Mouse (Mus musculus): Measurements from ENCODE around the gene Ppp1r18. TPM values are rescaled to one million over a fixed set of nuclear protein-coding genes. Genes with fewer than 3 reads are reported as not detected.

Ppp1r18 gene
- total RNA-seq, 4 experiments from 2014 or later: 35.4 to 47.9 (median 40.0) TPM

GRCm38 (mm10) chr17:35914975-35915374 lies 49.6 kb downstream of the Ppp1r18 start:
- DNase-seq: no peak

GRCm38 (mm10) chr17:35915538-35916296 lies 50.3 kb downstream of the Ppp1r18 start:
- DNase-seq: no peak

GRCm38 (mm10) chr17:35916297-35917142 lies 51.1 kb downstream of the Ppp1r18 start, which contains the start of the genes Mrps18b and Ppp1r10:
Gene Mrps18b (minus strand): TSS chr17:35916389.
Gene Ppp1r10 (plus strand): TSS chr17:35916434.
- DNase-seq: peak; percentile 100

- DNase-seq: no peak
These were observed 51.7 kb downstream of the Ppp1r18 start for GRCm38 (mm10) chr17:35917143-35917462.

- DNase-seq: no peak
These were observed 52.3 kb downstream of the Ppp1r18 start for GRCm38 (mm10) chr17:35917463-35918251.

GRCm38 (mm10) chr17:35918276-35919059 lies 53.1 kb downstream of the Ppp1r18 start:
- no peak for DNase-seq

GRCm38 (mm10) chr17:35919060-35919715 lies 53.8 kb downstream of the Ppp1r18 start:
- peak; percentile 96 for DNase-seq

- no peak for DNase-seq
These were observed 54.5 kb downstream of the Ppp1r18 start for GRCm38 (mm10) chr17:35919864-35920301.

- no peak for DNase-seq
These were observed 55.0 kb downstream of the Ppp1r18 start for GRCm38 (mm10) chr17:35920384-35920783.

- no peak for DNase-seq
These were observed 55.6 kb downstream of the Ppp1r18 start for GRCm38 (mm10) chr17:35920862-35921562.

GRCm38 (mm10) chr17:35921710-35922109 lies 56.3 kb downstream of the Ppp1r18 start:
- DNase-seq: no peak

- DNase-seq: no peak
These were observed 57.2 kb downstream of the Ppp1r18 start for GRCm38 (mm10) chr17:35922566-35922965.

- no peak for DNase-seq
These were observed 57.9 kb downstream of the Ppp1r18 start for GRCm38 (mm10) chr17:35923281-35923680.

Small RNAs within 50 kb of the gene (microRNA-seq; reads per million reads assigned to microRNA genes)
- 0 to 0.18 reads per million in 2 experiments for gene Gm28033
- gene Mir1894: 0 to 0.34 reads per million in 2 experiments

Other genes starting within 250 kb of the Ppp1r18 start
- gene Gm9573, start 239.0 kb upstream of the Ppp1r18 start, total RNA-seq (2022): not detected
- gene Mucl3, start 221.9 kb upstream of the Ppp1r18 start, total RNA-seq (2022): not detected
- 10 to 100 TPM; 30.9 to 60.3 (median 45.3) TPM for gene Vars2, start 198.0 kb upstream of the Ppp1r18 start, total RNA-seq (2022)
- gene Gtf2h4, start 191.9 kb upstream of the Ppp1r18 start, total RNA-seq (2022): 10 to 100 TPM; 23.5 to 30.6 (median 24.6) TPM
- 10 to 100 TPM; 40.1 to 81.5 (median 56.4) TPM for gene Ddr1, start 161.0 kb upstream of the Ppp1r18 start, total RNA-seq (2022)
- gene Ier3, start 43.9 kb upstream of the Ppp1r18 start, total RNA-seq (2022): 10 to 100 TPM in 3 of 4 experiments, 1 to 10 TPM in 1; 8.3 to 19.3 (median 13.7) TPM
- 100 to 1,000 TPM in 2 of 4 experiments, 10 to 100 TPM in 2; 57.2 to 117 (median 94.8) TPM for gene Flot1, start 42.4 kb upstream of the Ppp1r18 start, total RNA-seq (2022)
- gene Tubb5, start 27.3 kb upstream of the Ppp1r18 start, total RNA-seq (2022): 100 to 1,000 TPM; 141 to 168 (median 159) TPM
- gene Mdc1, start 24.1 kb upstream of the Ppp1r18 start, total RNA-seq (2022): 10 to 100 TPM; 20.9 to 28.2 (median 24.1) TPM
- 1 to 10 TPM; 2.5 to 5.4 (median 5.0) TPM for gene Nrm, start 4.3 kb upstream of the Ppp1r18 start, total RNA-seq (2022)
- 10 to 100 TPM; 40.6 to 57.8 (median 52.0) TPM for gene Dhx16, start 14.2 kb downstream of the Ppp1r18 start, total RNA-seq (2022)
- 10 to 100 TPM; 33.1 to 46.5 (median 40.3) TPM for gene 2310061I04Rik, start 31.8 kb downstream of the Ppp1r18 start, total RNA-seq (2022)
- 10 to 100 TPM; 34.8 to 61.0 (median 44.9) TPM for gene Atat1, start 44.5 kb downstream of the Ppp1r18 start, total RNA-seq (2022)
- gene Mrps18b, start 50.8 kb downstream of the Ppp1r18 start, total RNA-seq (2022): 100 to 1,000 TPM in 2 of 4 experiments, 10 to 100 TPM in 2; 81.7 to 102 (median 99.4) TPM
- 100 to 1,000 TPM in 1 of 4 experiments, 10 to 100 TPM in 3; 65.5 to 105 (median 89.6) TPM for gene Ppp1r10, start 50.8 kb downstream of the Ppp1r18 start, total RNA-seq (2022)
- gene Abcf1, start 104.2 kb downstream of the Ppp1r18 start, total RNA-seq (2022): 100 to 1,000 TPM in 1 of 4 experiments, 10 to 100 TPM in 3; 87.1 to 104 (median 93.9) TPM
- gene Gnl1, start 114.3 kb downstream of the Ppp1r18 start, total RNA-seq (2022): 10 to 100 TPM; 52.4 to 65.5 (median 59.7) TPM
- 10 to 100 TPM; 19.0 to 38.5 (median 27.2) TPM for gene Prr3, start 114.6 kb downstream of the Ppp1r18 start, total RNA-seq (2022)
- 1 to 10 TPM; 6.0 to 9.2 (median 6.9) TPM for gene H2-T24, start 155.0 kb downstream of the Ppp1r18 start, total RNA-seq (2022)
- gene H2-T23, start 167.3 kb downstream of the Ppp1r18 start, total RNA-seq (2022): 100 to 1,000 TPM in 1 of 4 experiments, 10 to 100 TPM in 3; 65.8 to 110 (median 93.4) TPM
- 10 to 100 TPM; 33.8 to 65.4 (median 46.3) TPM for gene H2-T22, start 177.2 kb downstream of the Ppp1r18 start, total RNA-seq (2022)
- under 1 TPM in 2 of 4 experiments, not detected in 2; 0.17 to 0.30 TPM for gene Gm6034, start 177.4 kb downstream of the Ppp1r18 start, total RNA-seq (2022)
- gene Gm11127, start 192.8 kb downstream of the Ppp1r18 start, total RNA-seq (2022): 1 to 10 TPM; 5.8 to 7.9 (median 6.7) TPM